Mouse (Mus musculus) liver, adult 2 months (tissue): Measurements from ENCODE around the gene Mlx. TPM values are rescaled to one million over a fixed set of nuclear protein-coding genes. Genes with fewer than 3 reads are reported as not detected.

ENCODE experiments used
- DNase-seq: peaks from one replicate; pipeline ENCODE4 v3.0.0-alpha.2; 2011; ENCODE audit warnings: low read depth, low spot score; ENCODE audit errors: extremely low read depth
- H3K27ac ChIP-seq: fragments of 200-500 bp; replicated peaks from 2 replicates; pipeline ENCODE4 v1.5.1; 2012; ENCODE audit warnings: low read depth, mild to moderate bottlenecking, control low read depth, inconsistent platforms, low read length; ENCODE audit not compliant: insufficient read depth
- H3K27me3 ChIP-seq: fragments of 200-500 bp; 2 replicates; pipeline ENCODE4 v1.6.1; 2012; ENCODE audit warnings: mild to moderate bottlenecking, moderate library complexity, low read length, inconsistent platforms; ENCODE audit not compliant: control insufficient read depth, insufficient read depth
- H3K36me3 ChIP-seq: fragments of 200-500 bp; 2 replicates; pipeline ENCODE4 v1.6.1; 2012; ENCODE audit warnings: low read length, inconsistent platforms; ENCODE audit not compliant: control insufficient read depth, insufficient read depth
- H3K4me1 ChIP-seq: fragments of 200-500 bp; 2 replicates; pipeline ENCODE4 v1.6.1; 2011; ENCODE audit warnings: low read length; ENCODE audit not compliant: control insufficient read depth, insufficient read depth
- H3K4me3 ChIP-seq: fragments of 200-500 bp; 2 replicates; pipeline ENCODE4 v1.5.1; 2011; ENCODE audit warnings: low read depth, mild to moderate bottlenecking, control low read depth, low read length, moderate library complexity; ENCODE audit not compliant: insufficient read depth
- H3K79me2 ChIP-seq: fragments of 200-500 bp; 2 replicates; pipeline ENCODE4 v1.6.1; 2012; ENCODE audit warnings: inconsistent platforms, mild to moderate bottlenecking, low read length, moderate library complexity; ENCODE audit not compliant: control insufficient read depth, insufficient read depth
- H3K9ac ChIP-seq: fragments of 200-500 bp; 2 replicates; pipeline ENCODE4 v1.6.1; 2012; ENCODE audit warnings: low read depth, mild to moderate bottlenecking, control low read depth, inconsistent platforms, low read length
- CTCF ChIP-seq: fragments of 200-500 bp; IDR thresholded peaks from 2 replicates; pipeline ENCODE4 v1.5.1; 2011; ENCODE audit warnings: low read depth, low read length, control low read depth
- POLR2A ChIP-seq: fragments of 200-500 bp; IDR thresholded peaks from 2 replicates; pipeline ENCODE4 v1.6.1; 2011; ENCODE audit warnings: low read length, control low read depth; ENCODE audit not compliant: insufficient read depth; ENCODE audit errors: extremely low read depth
- WGBS: fragments of 180-500 bp; shearing (Covaris S2); methylation state at CpG from one replicate; pipeline ENCODE4 v1.1.7; 2018; 5-methylcytosine and 5-hydroxymethylcytosine counted together
- polyA plus RNA-seq: library from polyadenylated mRNA; depleted of rRNA; stranded (reverse); fragments of >200 nt; gene quantifications from 2 replicates; pipeline ENCODE4 v1.2.3, GENCODE M21; 2012
- total RNA-seq: library from RNA; depleted of rRNA; stranded (reverse); fragments of >200 nt; gene quantifications from 2 replicates; pipeline ENCODE4 v1.2.3, GENCODE M21; 2014

Gene Mlx
- total and polyA plus RNA-seq, 2 experiments, result 33.5 to 34.8 TPM

DNA sequence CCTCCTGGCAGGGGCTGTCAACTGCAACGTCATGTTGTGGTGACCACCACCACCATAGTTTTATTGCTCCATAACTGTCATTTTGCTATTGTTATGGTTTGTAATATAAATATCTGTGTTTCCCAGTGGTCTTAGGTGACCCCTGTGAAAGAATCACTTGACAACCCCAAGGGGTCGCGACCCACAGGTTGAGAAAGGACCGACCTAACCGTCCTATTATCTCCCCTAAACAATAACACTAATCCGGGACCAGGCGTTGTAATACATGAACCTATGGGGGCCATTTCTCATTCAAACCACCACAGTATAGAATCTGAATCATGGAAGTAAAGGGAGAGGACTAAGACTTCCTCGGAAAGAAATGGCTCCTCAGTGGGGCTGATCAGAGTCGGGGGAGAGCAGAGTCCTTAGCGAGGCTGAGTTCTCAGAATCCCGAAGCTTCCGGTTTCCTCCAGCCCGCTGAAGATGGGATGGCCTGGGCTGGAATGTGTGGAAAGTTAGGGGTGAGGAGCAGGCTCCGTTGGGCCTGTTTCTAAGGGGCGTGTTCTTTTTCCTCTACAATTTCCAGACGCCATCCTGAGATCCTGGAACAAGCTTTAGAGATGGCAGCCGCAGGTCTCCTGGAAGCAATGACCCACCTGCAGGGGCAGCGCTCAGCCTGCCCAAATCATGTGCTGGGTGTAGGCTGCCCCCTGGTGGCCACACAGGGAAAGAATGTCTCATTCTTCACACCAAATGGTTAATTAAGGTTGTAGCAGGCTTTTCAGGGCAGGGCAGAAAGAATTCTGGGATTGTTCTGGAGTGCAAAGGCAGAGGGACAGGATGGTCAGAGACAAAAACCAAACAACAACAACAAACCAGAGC lies 20.3 kb upstream of the Mlx start:
- Histone ChIP-seq H3K4me1 (peaks cover 32% of the 10 kb centered on the region), H3K36me3 (no peaks in the 10 kb centered on the region), H3K4me3 (peak overlapping the region; percentile 10; the same call in 1 of the 2 replicates), H3K27ac (peak overlapping the region; percentile 36), H3K27me3 (no peaks in the 10 kb centered on the region), H3K79me2 (no peaks in the 10 kb centered on the region), H3K9ac (peak overlapping the region; percentile 54; the same call in 1 of the 2 replicates)
- WGBS, result 12% methylated on average over 18 of the region's 18 CpGs
- DNase-seq, result peak; percentile 63
- TF ChIP-seq CTCF (peak; percentile 96), POLR2A (no peak)

DNA sequence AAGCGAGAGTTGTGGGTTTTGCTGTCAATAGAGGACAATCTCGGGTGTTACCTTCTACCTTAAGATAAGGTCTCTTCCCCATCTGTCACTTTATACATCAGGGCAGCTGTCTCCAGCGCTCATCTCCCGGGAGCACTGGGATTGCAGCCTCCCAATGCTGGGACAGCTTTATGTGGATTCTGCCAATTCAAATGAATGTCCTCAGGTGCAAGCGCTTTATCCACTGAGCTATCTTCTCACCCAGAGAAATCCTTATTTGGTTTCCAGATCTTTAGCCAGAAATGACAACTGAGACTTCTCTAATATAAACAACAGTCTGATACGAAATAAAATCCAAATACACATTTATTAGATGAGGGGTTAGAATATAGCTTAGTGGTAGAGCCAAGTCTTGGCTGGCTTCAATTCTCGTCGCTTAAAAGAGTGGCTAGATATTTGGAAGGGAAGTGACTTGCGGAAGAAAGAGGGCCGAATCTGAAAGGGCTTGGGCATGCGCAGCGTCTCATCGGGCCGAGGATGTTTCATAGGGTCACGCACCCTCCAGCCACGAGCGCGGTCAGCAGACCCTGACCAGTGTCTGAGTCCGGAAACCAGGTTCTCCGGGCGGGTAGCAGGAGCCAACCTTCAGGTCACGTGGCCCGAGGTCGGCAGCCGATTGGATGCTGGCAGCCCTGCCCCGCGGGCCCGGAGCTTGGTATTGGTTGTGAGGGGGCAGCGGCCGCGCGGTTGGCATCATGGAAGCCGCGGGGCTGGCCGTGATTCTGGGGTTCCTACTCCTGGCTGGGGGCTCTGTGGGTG lies 17.5 kb upstream of the Mlx start, which contains the start of gene Naglu:
Naglu (plus strand) TSS at position 622 of the 798 bp plus-strand sequence.
- TF ChIP-seq POLR2A (0 out of 2 replicates have a peak, but pooled peaks have one; percentile 29), CTCF (no peak)
- peak within 1 kb of the TSS; percentile 59 for H3K27ac ChIP-seq
- no peaks in the 10 kb centered on the region for H3K36me3 ChIP-seq
- H3K4me1 ChIP-seq, result peaks cover 12% of the 10 kb centered on the region
- no peaks in the 10 kb centered on the region for H3K27me3 ChIP-seq
- peak within 1 kb of the TSS; percentile 85 for H3K4me3 ChIP-seq
- 4% methylated on average over 35 of the region's 35 CpGs for WGBS
- H3K79me2 ChIP-seq, result no peaks in the 10 kb centered on the region
- peak; percentile 86 for DNase-seq
- peak within 1 kb of the TSS; percentile 86 for H3K9ac ChIP-seq

DNA sequence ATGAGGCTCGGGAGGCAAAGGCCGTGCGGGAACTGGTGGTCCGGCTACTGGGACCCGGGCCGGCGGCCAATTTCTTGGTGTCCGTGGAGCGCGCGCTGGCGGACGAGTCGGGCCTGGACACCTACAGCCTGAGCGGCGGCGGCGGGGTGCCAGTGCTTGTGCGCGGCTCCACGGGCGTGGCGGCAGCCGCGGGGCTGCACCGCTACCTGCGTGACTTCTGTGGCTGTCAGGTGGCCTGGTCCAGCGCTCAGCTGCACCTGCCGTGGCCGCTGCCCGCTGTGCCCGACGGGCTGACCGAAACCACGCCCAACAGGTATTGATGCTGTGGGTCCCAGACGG lies 16.9 kb upstream of the Mlx start:
- Histone ChIP-seq H3K27ac (peak overlapping the region; percentile 59), H3K27me3 (no peaks in the 10 kb centered on the region), H3K79me2 (no peaks in the 10 kb centered on the region)

DNA sequence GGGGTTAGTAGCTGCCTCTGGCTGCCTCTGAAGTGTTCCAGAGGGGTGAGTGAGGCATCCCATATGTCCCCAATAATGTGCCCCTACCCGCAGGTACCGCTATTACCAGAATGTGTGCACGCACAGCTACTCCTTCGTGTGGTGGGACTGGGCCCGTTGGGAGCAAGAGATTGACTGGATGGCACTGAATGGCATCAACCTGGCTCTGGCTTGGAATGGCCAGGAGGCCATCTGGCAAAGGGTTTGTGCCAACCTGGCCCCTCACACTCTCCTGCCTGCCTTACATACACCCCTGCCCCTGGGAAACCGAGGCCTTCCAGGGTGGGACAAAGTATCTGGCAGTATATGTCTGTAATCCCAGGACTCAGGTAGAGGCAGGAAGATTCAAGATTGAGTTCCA lies 16.1 kb upstream of the Mlx start:
- Histone ChIP-seq H3K9ac (no peak overlapping the region), H3K27me3 (no peaks in the 10 kb centered on the region)
- WGBS, result 82% methylated on average over 6 of the region's 6 CpGs

More for the DNA sequence above, 16.9 kb upstream of the Mlx start:
- peaks cover 10% of the 10 kb centered on the region for H3K4me1 ChIP-seq
- no peak for DNase-seq
- no peaks in the 10 kb centered on the region for H3K36me3 ChIP-seq
- peak overlapping the region; percentile 85 for H3K4me3 ChIP-seq
- WGBS, result 2% methylated on average over 36 of the region's 36 CpGs
- peak overlapping the region; percentile 86 for H3K9ac ChIP-seq
- no peak for TF ChIP-seq POLR2A
- no peak for TF ChIP-seq CTCF

DNA sequence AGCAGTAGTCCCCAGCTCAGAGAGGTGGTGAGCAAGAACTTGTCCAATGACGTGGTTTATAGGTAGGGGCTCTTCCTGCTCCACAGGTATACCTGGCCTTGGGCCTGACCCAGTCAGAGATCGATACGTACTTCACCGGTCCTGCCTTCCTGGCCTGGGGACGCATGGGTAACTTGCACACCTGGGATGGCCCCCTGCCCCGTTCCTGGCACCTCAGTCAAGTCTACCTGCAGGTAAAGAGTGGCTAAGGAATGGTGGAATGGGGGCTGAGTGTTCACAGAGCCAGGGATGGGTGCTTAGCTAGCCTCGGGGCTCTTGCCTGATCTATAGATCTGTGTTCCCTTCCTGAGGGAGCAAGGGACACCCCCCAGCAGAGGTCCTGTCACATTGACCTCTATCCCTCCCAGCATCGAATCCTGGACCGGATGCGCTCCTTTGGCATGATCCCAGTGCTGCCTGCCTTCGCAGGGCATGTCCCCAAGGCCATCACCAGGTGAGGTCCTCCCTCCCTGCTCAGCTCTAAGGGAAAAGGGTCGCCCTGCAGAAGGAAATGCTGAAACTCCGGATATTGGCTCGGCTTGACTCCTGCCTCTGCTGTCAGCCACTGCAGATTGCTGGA lies 15.2 kb upstream of the Mlx start:
- no peak for DNase-seq
- no peak overlapping the region for H3K9ac ChIP-seq
- no peaks in the 10 kb centered on the region for H3K27me3 ChIP-seq
- 86% methylated on average over 14 of the region's 14 CpGs for WGBS
- H3K4me3 ChIP-seq, result no peak overlapping the region
- H3K4me1 ChIP-seq, result peaks cover 3% of the 10 kb centered on the region; the same call in 1 of the 2 replicates
- H3K27ac ChIP-seq, result no peak overlapping the region
- no peaks in the 10 kb centered on the region for H3K79me2 ChIP-seq
- no peak for TF ChIP-seq POLR2A
- no peak for TF ChIP-seq CTCF
- H3K36me3 ChIP-seq, result no peaks in the 10 kb centered on the region

More for the DNA sequence above, 16.1 kb upstream of the Mlx start:
- DNase-seq, result no peak
- Histone ChIP-seq H3K36me3 (no peaks in the 10 kb centered on the region), H3K79me2 (no peaks in the 10 kb centered on the region), H3K4me3 (no peak overlapping the region), H3K27ac (no peak overlapping the region), H3K4me1 (peaks cover 7% of the 10 kb centered on the region)
- TF ChIP-seq POLR2A (no peak), CTCF (no peak)
